Mouse (Mus musculus) testis, adult 2 months (tissue): ENCODE results near the gene Sh3kbp1. TPM values are rescaled to one million over a fixed set of nuclear protein-coding genes. Genes with fewer than 3 reads are reported as not detected.

Source experiments
- H3K27ac ChIP-seq: fragments of 200-500 bp; 2 replicates; pipeline ENCODE4 v1.5.1; 2012; ENCODE audit warnings: low read depth, low read length; ENCODE audit not compliant: control insufficient read depth, insufficient read depth
- H3K27me3 ChIP-seq: fragments of 200-500 bp; 2 replicates; pipeline ENCODE4 v1.6.1; 2012; ENCODE audit warnings: mild to moderate bottlenecking, low read length, moderate library complexity; ENCODE audit not compliant: control insufficient read depth, insufficient read depth
- H3K36me3 ChIP-seq: fragments of 200-500 bp; 2 replicates; pipeline ENCODE4 v1.6.1; 2012; ENCODE audit warnings: mild to moderate bottlenecking, low read length; ENCODE audit not compliant: control insufficient read depth, insufficient read depth
- H3K4me1 ChIP-seq: fragments of 200-500 bp; 2 replicates; pipeline ENCODE4 v1.6.1; 2012; ENCODE audit warnings: low read length; ENCODE audit not compliant: control insufficient read depth, insufficient read depth
- H3K4me3 ChIP-seq: fragments of 200-500 bp; 2 replicates; pipeline ENCODE4 v1.5.1; 2012; ENCODE audit warnings: low read depth, mild to moderate bottlenecking, low read length, moderate library complexity, mixed read lengths; ENCODE audit not compliant: control insufficient read depth
- CTCF ChIP-seq: fragments of 200-500 bp; IDR thresholded peaks from 2 replicates; pipeline ENCODE4 v1.5.1; 2012; ENCODE audit warnings: low read depth, mild to moderate bottlenecking, inconsistent platforms, low read length, moderate library complexity; ENCODE audit not compliant: control insufficient read depth, insufficient read depth, insufficient replicate concordance
- POLR2A ChIP-seq: fragments of 200-500 bp; IDR thresholded peaks from 2 replicates; pipeline ENCODE4 v1.6.1; 2012; ENCODE audit warnings: low read depth, mild to moderate bottlenecking, inconsistent platforms, low read length, moderate library complexity; ENCODE audit not compliant: control insufficient read depth
- polyA plus RNA-seq: library from polyadenylated mRNA; depleted of rRNA; stranded (reverse); fragments of >200 nt; gene quantifications from 2 replicates; pipeline ENCODE4 v1.2.3, GENCODE M21; 2012

Sh3kbp1 gene
- polyA plus RNA-seq, 1 experiment, result 74.8 TPM

- TF ChIP-seq POLR2A, result no peak
- no peak for TF ChIP-seq CTCF
- H3K36me3 ChIP-seq, result no peaks in the 10 kb centered on the region
- H3K4me3 ChIP-seq, result no peak overlapping the region
- H3K27me3 ChIP-seq, result no peaks in the 10 kb centered on the region
- H3K4me1 ChIP-seq, result no peaks in the 10 kb centered on the region
- H3K27ac ChIP-seq, result no peak overlapping the region
Observed at GRCm38 (mm10) chrX:159840225-159840624, 213.2 kb downstream of the Sh3kbp1 start.

- TF ChIP-seq CTCF (no peak), POLR2A (no peak)
- Histone ChIP-seq H3K4me1 (no peaks in the 10 kb centered on the region), H3K36me3 (no peaks in the 10 kb centered on the region), H3K4me3 (no peak overlapping the region), H3K27me3 (no peaks in the 10 kb centered on the region), H3K27ac (no peak overlapping the region)
Observed at GRCm38 (mm10) chrX:159850722-159851121, 223.7 kb downstream of the Sh3kbp1 start.

DNA sequence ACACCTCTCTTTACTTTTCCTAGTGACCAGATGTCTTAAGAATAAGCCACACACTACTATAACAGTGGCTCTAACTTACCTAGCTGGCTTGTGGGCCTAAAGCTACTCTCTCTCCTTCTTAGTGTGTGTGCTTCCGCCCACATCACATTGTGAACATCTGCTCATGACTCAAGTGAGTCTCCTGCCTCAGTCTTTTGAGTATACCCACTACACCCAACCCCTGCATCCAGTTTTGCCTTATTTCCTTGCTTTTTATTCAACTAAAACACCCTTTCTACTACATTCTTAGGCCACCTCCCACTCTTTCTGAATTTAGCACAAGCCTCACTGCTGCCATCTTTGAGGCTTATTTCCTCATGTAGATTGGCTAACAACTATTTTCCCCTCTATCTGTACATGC, 229.8 kb downstream of the Sh3kbp1 start:
- TF ChIP-seq CTCF (no peak), POLR2A (no peak)
- H3K4me3 ChIP-seq, result no peak overlapping the region
- no peak overlapping the region for H3K27ac ChIP-seq
- H3K4me1 ChIP-seq, result no peaks in the 10 kb centered on the region
- no peaks in the 10 kb centered on the region for H3K36me3 ChIP-seq
- no peaks in the 10 kb centered on the region for H3K27me3 ChIP-seq

GRCm38 (mm10) chrX:159858126-159858525, 231.1 kb downstream of the Sh3kbp1 start:
- H3K4me1 ChIP-seq, result no peaks in the 10 kb centered on the region
- H3K36me3 ChIP-seq, result no peaks in the 10 kb centered on the region
- TF ChIP-seq POLR2A (no peak), CTCF (no peak)
- H3K27ac ChIP-seq, result no peak overlapping the region
- H3K4me3 ChIP-seq, result no peak overlapping the region
- H3K27me3 ChIP-seq, result no peaks in the 10 kb centered on the region

GRCm38 (mm10) chrX:159860841-159861530, 233.9 kb downstream of the Sh3kbp1 start:
- no peak for TF ChIP-seq POLR2A
- no peak for TF ChIP-seq CTCF
- no peak overlapping the region for H3K4me3 ChIP-seq
- no peak overlapping the region for H3K27ac ChIP-seq
- no peaks in the 10 kb centered on the region for H3K36me3 ChIP-seq
- H3K4me1 ChIP-seq, result no peaks in the 10 kb centered on the region
- H3K27me3 ChIP-seq, result no peaks in the 10 kb centered on the region

DNA sequence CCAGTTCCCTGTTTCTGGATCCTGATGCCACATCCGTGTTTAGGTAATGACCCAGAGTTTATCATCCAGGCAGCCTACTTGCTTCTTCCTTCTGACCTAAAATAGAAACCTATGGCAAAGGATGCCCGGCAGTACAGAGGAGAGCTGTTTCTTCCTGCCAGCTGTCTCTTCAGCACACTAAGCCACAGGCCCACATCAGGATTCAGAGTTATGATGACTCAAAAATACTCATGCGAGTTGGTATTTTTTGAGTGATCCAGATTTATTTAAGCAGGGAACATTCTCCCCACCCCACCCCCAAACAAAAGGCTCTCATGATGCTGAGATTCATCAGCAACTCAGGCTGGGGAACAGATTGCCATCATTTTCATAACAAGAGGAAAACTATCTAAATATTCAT, 240.6 kb downstream of the Sh3kbp1 start:
- H3K27ac ChIP-seq, result no peak overlapping the region
- H3K4me3 ChIP-seq, result no peak overlapping the region
- no peaks in the 10 kb centered on the region for H3K36me3 ChIP-seq
- TF ChIP-seq CTCF (no peak), POLR2A (no peak)
- H3K4me1 ChIP-seq, result no peaks in the 10 kb centered on the region
- no peaks in the 10 kb centered on the region for H3K27me3 ChIP-seq

- no peak overlapping the region for H3K4me3 ChIP-seq
- H3K36me3 ChIP-seq, result no peaks in the 10 kb centered on the region
- no peaks in the 10 kb centered on the region for H3K27me3 ChIP-seq
- H3K4me1 ChIP-seq, result no peaks in the 10 kb centered on the region
- H3K27ac ChIP-seq, result no peak overlapping the region
- TF ChIP-seq CTCF, result no peak
- no peak for TF ChIP-seq POLR2A
Observed at GRCm38 (mm10) chrX:159872521-159872920, 245.4 kb downstream of the Sh3kbp1 start.

GRCm38 (mm10) chrX:159877770-159878169, 250.7 kb downstream of the Sh3kbp1 start:
- TF ChIP-seq CTCF (no peak), POLR2A (no peak)
- H3K27me3 ChIP-seq, result no peaks in the 10 kb centered on the region

More at GRCm38 (mm10) chrX:159877770-159878169, 250.7 kb downstream of the Sh3kbp1 start:
- no peaks in the 10 kb centered on the region for H3K4me1 ChIP-seq
- H3K27ac ChIP-seq, result no peak overlapping the region
- H3K4me3 ChIP-seq, result no peak overlapping the region
- no peaks in the 10 kb centered on the region for H3K36me3 ChIP-seq
